Mouse (Mus musculus): ENCODE results near the gene Gm9758.
"Not testable (repeated sequence)": the region's sequence is repeated elsewhere in the genome, so short reads cannot be mapped to it uniquely, and the experiment has no call there.

Gene Gm9758

DNA sequence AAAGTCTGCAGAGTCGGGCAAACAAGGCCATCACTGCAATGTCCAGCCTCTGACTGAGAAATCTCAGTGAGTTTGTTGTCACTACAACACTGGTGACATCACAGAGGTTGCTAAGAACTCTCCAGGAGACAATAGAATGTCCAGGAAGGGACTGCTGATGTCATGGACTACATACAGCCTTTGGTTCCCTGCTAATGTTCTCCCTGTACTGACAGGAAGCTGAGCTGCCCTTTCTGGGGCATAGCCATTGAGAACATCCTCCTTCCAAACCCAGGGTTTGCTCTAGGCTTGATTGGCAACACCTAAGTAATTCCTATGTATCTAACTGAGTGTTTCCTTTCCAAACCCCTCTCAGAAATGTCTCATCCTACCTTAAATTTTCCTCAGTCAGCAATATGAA, at the start of gene Gm9758:
Gene Gm9758 (minus strand): TSS at position 101 of the 400 bp plus-strand sequence.
- not testable (repeated sequence) for DNase-seq (ENCODE audit: low spot score in 2 of 2)

DNA sequence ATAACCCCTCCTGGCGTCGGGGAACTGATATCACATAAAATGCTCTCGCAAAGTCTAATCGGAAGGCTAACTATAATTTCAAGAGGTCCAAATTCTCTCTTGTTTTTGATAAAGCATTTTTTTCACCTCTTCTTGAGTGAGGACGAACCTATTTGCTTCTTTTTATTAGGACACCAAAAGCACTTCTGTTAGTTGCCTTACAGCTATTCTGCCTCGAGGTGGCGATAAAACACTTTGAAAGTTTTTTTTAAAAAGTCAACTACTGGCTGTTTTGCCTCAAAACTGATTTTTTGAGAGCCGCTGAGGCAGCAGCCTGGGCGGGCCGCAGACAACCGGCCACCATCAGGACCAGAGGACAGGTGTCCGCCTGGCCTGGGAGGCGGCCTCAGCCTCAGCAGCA, 49.1 kb upstream of the Gm9758 start:
- not testable (repeated sequence) for DNase-seq (ENCODE audit: low spot score in 2 of 2)

DNA sequence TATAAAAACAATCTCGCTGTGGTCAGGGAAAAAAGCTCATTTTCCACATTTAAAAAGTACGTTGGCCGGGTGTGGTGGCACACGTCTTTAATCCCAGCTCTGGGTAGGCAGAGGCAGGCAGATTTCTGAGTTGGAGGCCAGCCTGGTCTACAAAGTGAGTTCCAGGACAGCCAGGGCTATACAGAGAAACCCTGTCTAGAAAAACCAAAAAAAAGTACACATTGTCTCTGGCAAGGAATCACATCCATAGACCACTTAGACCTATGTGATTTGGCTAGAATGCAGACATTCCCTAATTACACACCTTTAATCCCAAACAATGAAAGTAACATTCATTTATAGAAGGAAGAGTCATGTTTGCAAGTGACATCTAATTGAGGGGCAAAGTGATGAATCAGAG, 46.8 kb upstream of the Gm9758 start:
- DNase-seq (ENCODE audit: low spot score in 2 of 2): not testable (repeated sequence)

DNA sequence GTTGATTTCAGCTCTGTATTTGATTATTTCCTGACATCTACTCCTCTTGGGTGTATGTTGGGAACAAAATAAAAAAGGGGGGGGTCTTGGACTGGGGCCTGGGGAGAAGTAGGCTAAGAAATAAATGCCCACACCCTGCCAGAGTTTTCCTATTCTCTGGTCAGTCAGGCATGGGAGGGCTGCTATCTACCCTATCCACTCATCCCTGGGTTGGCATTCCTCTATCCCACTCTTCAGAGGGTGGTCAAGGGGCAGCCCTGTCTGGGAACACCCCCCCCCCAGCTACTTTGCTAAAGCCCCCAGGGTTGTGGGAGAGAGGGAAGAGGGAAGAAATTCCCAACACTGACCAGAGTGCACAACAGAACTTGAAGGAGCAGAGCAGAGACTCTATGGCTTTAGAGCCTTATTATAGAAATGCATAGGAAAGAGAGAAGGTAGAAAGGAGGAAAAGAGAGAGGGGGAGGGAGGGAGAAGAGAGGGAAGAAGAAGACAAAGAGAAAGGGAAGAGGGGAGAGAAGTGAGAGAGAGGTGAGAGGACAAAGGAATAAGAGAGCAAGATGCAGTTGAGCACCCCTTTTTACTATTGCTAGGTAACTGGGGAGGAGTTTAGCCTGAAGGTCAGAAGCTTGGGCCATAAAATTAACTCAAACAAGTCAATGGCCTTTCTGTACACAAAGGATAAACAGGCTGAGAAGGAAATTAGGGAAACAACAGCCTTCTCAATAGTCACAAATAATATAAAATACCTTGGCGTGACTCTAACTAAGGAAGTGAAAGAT, 41.4 kb upstream of the Gm9758 start:
- DNase-seq (ENCODE audit: low spot score in 2 of 2): not testable (repeated sequence)

DNA sequence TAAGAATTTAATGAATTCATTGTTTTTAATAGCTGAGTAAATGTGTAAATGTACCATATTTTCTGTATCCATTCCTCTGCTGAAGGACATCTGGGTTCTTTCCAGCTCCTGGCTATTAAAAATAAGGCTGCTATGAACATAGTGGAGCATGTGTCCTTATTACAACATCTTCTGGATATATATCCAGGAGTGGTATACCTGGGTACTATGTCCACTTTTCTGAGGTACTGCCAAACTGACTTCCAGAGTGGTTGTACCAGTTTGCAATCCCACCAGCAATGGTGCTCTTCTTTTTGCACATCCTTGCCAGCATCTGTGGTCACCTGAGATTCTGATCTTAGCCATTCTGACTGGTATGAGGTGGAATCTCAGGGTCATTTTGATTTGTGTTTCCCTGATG, 38.9 kb upstream of the Gm9758 start:
- DNase-seq (ENCODE audit: low spot score in 2 of 2): not testable (repeated sequence)

DNA sequence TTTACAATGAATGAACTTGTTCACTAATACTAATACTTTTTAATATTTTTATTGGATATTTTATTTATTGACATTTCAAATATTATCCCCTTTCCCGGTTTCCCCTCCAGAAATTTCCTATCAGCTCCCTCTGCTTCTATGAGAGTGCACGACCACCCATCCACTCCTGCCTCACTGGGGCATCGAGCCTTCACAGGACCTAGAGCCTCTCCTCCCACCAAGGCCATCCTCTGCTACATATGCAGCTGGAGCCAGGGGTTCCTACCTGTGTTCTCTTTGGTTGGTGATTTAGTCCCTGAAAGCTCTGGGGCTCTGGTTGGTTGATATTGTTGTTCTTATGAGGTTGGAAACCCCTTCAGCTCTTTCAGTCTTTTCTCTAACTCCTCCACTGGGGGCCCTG, 38.0 kb upstream of the Gm9758 start:
- DNase-seq (ENCODE audit: low spot score in 2 of 2): not testable (repeated sequence)

DNA sequence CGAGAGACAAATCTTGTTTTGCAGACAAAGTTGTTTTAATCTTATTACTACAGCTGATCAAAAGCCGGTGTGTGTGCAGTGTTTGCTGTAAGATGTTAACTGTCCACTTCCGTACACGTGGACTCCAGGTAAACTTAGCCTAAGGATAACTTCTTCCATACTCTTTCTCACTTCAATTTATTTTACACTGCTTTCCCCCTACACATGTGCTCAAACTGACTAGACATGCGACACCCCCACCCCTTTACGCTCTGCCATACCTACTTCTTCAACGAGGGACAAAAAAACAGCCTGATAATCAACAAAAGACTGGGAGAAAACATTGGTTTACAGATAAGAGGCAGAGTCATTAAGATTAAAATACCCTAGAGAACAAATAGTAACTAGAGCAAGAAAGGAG, 37.1 kb upstream of the Gm9758 start:
- not testable (repeated sequence) for DNase-seq (ENCODE audit: low spot score in 2 of 2)

DNA sequence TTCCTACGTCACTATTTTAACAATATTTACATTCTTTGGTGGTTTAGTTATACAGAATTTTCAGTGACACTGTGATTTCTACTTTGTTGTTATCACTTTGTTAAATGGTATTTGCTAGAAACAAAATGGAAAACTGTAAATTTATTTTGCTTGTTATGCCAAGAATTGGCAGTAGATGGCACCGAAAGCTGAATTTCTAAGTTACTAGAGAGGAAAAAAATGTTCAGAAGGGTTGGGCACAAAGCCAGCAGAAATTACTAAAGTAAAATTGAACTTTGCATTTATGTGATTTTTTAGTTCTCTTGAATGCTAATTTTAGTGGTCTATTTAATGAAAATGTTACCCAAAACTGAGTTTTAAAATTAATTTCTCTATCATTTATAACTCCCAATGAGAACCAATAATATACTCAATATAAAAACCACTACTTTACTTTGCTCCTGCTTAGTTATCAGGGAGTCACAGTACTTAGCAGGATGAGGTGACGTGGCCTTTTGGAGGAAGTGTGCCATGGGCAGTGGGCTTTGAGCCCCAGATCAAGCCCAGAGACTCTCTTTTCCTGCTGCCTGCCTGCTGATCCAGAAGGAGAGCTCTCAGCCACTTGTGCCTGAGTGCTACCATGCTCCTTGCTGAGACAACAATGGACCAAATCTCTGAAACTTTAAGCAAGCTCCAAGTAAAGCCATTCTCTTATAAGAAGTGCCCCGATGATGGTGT, 32.9 kb upstream of the Gm9758 start:
- not testable (repeated sequence) for DNase-seq (ENCODE audit: low spot score in 2 of 2)

DNA sequence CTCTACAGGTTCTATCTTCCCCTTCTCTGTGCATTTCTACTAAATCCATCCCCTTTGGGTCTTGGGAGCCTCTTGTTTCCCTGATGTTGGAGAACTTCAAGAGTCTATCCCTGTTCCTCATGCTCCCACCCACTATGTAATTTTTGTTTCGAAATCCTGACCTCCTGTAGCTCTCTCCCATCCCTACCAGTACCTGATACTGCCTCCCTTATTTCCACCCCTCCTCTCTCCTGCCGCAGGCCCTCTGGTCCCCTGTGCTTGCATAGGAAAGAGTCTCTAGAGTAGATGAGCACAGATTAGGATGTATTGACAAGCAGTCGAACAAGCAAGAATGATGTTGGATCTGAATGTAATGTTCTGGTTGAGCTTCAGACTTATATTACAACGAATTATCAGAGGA, 30.8 kb upstream of the Gm9758 start:
- not testable (repeated sequence) for DNase-seq (ENCODE audit: low spot score in 2 of 2)

DNA sequence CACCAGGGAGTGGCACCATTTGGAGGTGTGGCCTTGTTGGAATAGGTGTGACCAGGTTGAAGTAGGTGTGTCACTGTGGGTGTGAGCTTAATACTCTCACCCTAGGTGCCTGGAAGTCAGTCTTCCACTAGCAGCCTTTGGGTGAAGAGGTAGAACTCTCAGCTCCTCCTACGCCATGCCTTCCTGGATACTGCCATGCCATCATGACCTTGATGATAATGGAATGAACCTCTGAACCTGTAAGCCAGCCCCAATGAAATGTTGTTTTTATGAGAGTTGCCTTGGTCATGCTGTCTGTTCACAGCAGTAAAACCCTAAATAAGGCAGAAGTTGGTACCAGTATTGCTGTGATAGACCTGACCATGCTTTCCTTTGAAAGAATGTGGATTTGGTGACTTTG, 26.3 kb upstream of the Gm9758 start:
- not testable (repeated sequence) for DNase-seq (ENCODE audit: low spot score in 2 of 2)

DNA sequence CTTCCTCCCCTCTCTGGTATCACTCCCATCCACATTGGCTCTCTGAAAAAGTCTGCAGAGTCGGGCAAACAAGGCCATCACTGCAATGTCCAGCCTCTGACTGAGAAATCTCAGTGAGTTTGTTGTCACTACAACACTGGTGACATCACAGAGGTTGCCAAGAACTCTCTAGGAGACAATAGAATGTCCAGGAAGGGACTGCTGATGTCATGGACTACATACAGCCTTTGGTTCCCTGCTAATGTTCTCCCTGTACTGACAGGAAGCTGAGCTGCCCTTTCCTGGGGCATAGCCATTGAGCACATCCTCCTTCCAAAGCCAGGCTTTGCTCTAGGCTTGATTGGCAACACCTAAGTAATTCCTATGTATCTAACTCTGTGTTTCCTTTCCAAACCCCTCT, 23.6 kb upstream of the Gm9758 start, which contains the start of gene Speer4e:
Gene Speer4e (minus strand): TSS at position 101 of the 400 bp plus-strand sequence.
- DNase-seq (ENCODE audit: low spot score in 2 of 2): not testable (repeated sequence)

DNA sequence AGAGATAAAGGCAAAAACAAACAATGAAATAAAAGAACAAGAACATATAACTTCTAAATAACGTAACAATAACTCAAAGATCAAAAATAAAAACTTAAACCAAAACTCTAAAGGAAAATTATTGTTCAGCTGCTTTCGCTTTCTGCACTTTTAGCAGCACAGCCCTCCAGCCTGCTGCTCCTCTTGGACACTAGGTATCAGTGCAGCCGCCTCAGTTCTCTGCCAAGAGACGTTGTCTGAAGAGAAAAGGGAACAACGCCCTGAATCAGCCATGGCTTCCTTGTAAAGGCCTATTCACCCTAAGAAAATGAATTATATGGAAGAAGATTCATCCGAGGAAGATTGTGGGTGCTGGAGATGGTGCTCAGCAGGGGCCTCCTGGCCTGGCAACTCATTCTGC, 19.0 kb upstream of the Gm9758 start:
- DNase-seq (ENCODE audit: low spot score in 2 of 2): not testable (repeated sequence)

DNA sequence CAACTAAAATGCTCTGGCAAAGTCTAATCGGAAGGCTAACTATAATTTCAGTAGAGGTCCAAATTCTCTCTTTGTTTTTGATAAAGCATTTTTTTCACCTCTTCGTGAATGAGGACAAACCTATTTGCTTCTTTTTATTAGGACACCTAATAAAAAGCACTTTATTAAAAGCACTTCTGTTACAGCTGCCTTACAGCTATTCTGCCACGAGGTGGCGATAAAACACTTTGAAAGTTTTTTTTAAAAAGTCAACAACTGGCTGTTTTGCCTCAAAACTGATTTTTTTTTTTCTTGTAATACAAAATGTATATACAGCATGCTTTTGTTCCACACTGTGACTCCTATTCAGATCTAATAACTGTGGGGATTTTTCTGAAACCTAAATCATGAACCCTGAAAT, 12.3 kb upstream of the Gm9758 start:
- not testable (repeated sequence) for DNase-seq (ENCODE audit: low spot score in 2 of 2)

DNA sequence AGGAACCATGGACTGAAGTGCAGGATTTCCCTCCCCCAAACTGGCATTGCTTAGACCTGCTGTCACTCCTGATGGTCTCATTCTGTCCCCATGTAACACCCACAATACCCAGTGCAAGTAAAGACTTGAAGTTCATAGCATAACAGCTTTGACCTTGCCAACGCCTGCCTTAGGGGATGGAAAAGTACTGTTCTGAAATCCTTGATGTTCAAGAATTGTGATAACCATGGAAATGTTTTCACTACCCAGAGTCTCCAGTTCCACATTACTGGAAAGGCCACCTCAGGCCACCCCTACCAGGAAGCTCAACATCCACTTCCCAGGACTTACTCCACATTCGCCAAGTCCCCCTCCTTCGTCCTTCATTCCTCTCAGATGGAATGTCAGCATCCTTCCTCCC, 338 bp downstream of the Gm9758 start:
- DNase-seq (ENCODE audit: low spot score in 2 of 2): not testable (repeated sequence)

DNA sequence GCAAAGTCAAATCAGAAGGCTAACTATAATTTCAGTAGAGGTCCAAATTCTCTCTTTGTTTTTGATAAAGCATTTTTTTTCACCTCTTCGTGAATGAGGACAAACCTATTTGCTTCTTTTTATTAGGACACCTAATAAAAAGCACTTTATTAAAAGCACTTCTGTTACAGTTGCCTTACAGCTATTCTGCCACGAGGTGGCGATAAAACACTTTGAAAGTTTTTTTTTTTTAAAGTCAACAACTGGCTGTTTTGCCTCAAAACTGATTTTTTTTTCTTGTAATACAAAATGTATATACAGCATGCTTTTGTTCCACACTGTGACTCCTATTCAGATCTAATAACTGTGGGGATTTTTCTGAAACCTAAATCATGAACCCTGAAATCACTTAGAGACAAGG, 11.2 kb downstream of the Gm9758 start:
- DNase-seq (ENCODE audit: low spot score in 2 of 2): not testable (repeated sequence)

DNA sequence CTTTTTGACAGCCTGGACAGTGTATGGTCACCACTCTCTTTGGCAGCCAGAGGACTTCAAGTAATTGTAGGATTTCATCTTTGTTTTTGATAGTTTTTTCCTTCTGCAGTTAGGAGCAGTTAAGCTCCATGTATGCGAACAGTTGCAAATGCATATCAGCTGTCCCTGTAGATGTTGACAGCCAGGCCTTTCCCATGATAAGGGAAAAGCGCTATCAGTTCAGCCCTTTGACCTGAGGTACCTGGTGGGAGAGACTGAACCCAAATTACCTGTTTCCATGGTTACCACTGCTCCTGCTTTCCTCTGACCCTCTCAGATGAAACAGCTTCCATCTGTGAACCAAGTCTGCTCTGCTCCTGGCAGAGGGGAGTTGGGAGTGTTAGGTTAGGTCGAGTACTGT, 22.5 kb downstream of the Gm9758 start:
- no peak for DNase-seq (ENCODE audit: low spot score in 2 of 2)

DNA sequence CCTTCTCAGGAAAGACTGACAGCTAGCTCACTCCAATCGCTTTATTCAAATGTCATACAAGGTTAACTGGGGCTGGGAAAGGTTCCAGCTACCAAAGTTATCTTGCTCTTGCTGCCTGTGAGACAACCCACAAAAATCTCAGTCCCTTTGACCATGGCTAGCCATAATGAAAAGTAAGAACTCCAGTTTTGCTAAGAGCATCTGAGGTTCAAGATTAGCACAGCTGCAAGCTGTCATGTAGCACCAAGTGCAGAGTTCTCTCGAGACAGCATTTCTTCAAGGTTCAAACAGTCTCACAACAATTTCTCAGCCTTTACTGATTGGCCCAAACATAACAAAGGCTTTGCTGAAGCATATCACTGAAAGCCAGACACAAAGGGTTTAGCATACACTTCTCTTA, 29.4 kb downstream of the Gm9758 start:
- not testable (repeated sequence) for DNase-seq (ENCODE audit: low spot score in 2 of 2)
